Mouse (Mus musculus): ENCODE results near the gene Kmo. TPM values are rescaled to one million over a fixed set of nuclear protein-coding genes. Genes with fewer than 3 reads are reported as not detected.

Kmo gene
- polyA plus RNA-seq, 1 experiment from 2014 or later = 0.49 TPM

GRCm38 (mm10) chr1:175699796-175700195 lies 79.6 kb downstream of the Kmo start:
- DNase-seq (ENCODE audit: low spot score) (no peak), ATAC-seq (replicated peaks; ENCODE audit: low FRiP score, low read depth) (no peak)
- TF ChIP-seq CTCF (IDR thresholded peaks at IDR 0.05; ENCODE audit: low read depth) = no peak

DNA sequence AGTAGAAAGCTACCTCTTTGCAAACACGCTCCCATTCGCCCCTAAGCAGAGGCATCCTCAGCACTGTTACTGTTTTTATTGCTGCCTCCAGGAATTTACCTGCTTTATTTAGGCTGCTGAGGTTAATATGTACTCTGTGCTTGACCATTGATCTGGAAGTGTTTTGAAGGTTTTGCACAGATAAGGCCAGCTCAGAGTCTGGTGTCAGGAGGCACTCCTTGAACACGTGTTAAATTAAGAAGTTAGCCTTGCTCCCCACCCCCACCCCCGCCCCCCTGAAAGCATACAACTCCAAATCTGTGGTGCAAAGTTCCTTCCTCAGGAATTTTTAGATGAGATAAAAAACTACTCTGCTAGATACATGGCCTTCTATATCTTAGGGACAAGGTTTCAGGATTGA lies 81.0 kb downstream of the Kmo start:
- WGBS = 71% methylated on average over 4 of the region's 4 CpGs
- DNase-seq (ENCODE audit: low spot score) = no peak
- Histone ChIP-seq H3K4me2 (ENCODE audit: low read length) (no peak overlapping the region), H3K36me3 (ENCODE audit: insufficient read depth, low read length) (no peaks in the 10 kb centered on the region), H3K4me1 (replicated peaks; ENCODE audit: insufficient read depth, low read length) (no peaks in the 10 kb centered on the region), H3K27ac (no peak overlapping the region), H3K27me3 (ENCODE audit: insufficient read depth, low read length) (no peaks in the 10 kb centered on the region), H3K9me3 (replicated peaks; ENCODE audit: low read length) (no peaks in the 10 kb centered on the region), H3K4me3 (replicated peaks; ENCODE audit: low read depth, low read length) (no peak overlapping the region), H3K9ac (ENCODE audit: low read depth, low read length) (no peak overlapping the region)
- no peak for TF ChIP-seq CTCF (IDR thresholded peaks at IDR 0.05; ENCODE audit: low read depth)
- no peak for ATAC-seq (replicated peaks; ENCODE audit: low FRiP score, low read depth)

More at GRCm38 (mm10) chr1:175699796-175700195, 79.6 kb downstream of the Kmo start:
- Histone ChIP-seq H3K27ac (no peak overlapping the region), H3K27me3 (ENCODE audit: insufficient read depth, low read length) (no peaks in the 10 kb centered on the region), H3K4me3 (replicated peaks; ENCODE audit: low read depth, low read length) (no peak overlapping the region), H3K9me3 (replicated peaks; ENCODE audit: low read length) (no peaks in the 10 kb centered on the region), H3K4me1 (replicated peaks; ENCODE audit: insufficient read depth, low read length) (no peaks in the 10 kb centered on the region), H3K4me2 (ENCODE audit: low read length) (no peak overlapping the region), H3K36me3 (ENCODE audit: insufficient read depth, low read length) (no peaks in the 10 kb centered on the region), H3K9ac (ENCODE audit: low read depth, low read length) (no peak overlapping the region)
- WGBS = 23% methylated on average over 4 of the region's 4 CpGs

- H3K9me3 ChIP-seq (replicated peaks; ENCODE audit: low read length) = no peaks in the 10 kb centered on the region
- no peak for DNase-seq (ENCODE audit: low spot score)
- no peak overlapping the region for H3K4me2 ChIP-seq (ENCODE audit: low read length)
- no peak overlapping the region for H3K4me3 ChIP-seq (replicated peaks; ENCODE audit: low read depth, low read length)
- no peaks in the 10 kb centered on the region for H3K36me3 ChIP-seq (ENCODE audit: insufficient read depth, low read length)
- no peak for ATAC-seq (replicated peaks; ENCODE audit: low FRiP score, low read depth)
- no peak overlapping the region for H3K9ac ChIP-seq (ENCODE audit: low read depth, low read length)
- H3K27ac ChIP-seq = no peak overlapping the region
- H3K4me1 ChIP-seq (replicated peaks; ENCODE audit: insufficient read depth, low read length) = no peaks in the 10 kb centered on the region
- no peak for TF ChIP-seq CTCF (IDR thresholded peaks at IDR 0.05; ENCODE audit: low read depth)
- H3K27me3 ChIP-seq (ENCODE audit: insufficient read depth, low read length) = no peaks in the 10 kb centered on the region
- WGBS = 41% methylated on average over 5 of the region's 5 CpGs
Observed at GRCm38 (mm10) chr1:175707599-175707998, 87.4 kb downstream of the Kmo start.

DNA sequence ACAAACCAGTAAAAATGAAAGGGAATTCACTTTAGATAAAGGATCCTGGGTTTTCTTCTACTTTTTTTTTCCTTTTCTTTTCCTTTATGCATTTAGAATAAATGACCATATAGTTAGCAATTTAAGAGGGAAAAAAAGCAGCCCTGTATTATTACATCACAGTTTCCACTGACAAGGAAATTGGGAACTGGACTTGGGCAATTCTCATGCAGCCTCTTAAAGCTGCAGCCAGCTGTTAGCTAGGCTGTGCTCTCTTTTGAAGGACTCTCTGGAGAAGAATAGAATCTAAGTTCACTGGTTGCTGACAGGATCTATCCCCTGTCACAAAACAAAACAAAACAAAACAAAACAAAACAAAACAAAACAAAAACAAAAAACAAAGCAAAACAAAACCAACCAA lies 87.8 kb downstream of the Kmo start:
- Histone ChIP-seq H3K27me3 (ENCODE audit: insufficient read depth, low read length) (no peaks in the 10 kb centered on the region), H3K4me3 (replicated peaks; ENCODE audit: low read depth, low read length) (no peak overlapping the region), H3K4me2 (ENCODE audit: low read length) (no peak overlapping the region), H3K27ac (no peak overlapping the region), H3K36me3 (ENCODE audit: insufficient read depth, low read length) (no peaks in the 10 kb centered on the region), H3K4me1 (replicated peaks; ENCODE audit: insufficient read depth, low read length) (no peaks in the 10 kb centered on the region), H3K9ac (ENCODE audit: low read depth, low read length) (no peak overlapping the region), H3K9me3 (replicated peaks; ENCODE audit: low read length) (no peaks in the 10 kb centered on the region)
- DNase-seq (ENCODE audit: low spot score) = no peak
- no peak for TF ChIP-seq CTCF (IDR thresholded peaks at IDR 0.05; ENCODE audit: low read depth)
- ATAC-seq (replicated peaks; ENCODE audit: low FRiP score, low read depth) = no peak

Other genes starting within 250 kb of the Kmo start
- 0.40 and 0.53 TPM in 2 replicates for gene Rgs7, start 127.9 kb upstream of the Kmo start, polyA plus RNA-seq (2015; fragmentation: Nextera tagmentation; extraction: Ambion mirVana)
- 161 and 162 TPM in 2 replicates for gene Fh1, start 5.3 kb downstream of the Kmo start, polyA plus RNA-seq (2015; fragmentation: Nextera tagmentation; extraction: Ambion mirVana)
- gene Opn3, start 72.4 kb downstream of the Kmo start, polyA plus RNA-seq (2015; fragmentation: Nextera tagmentation; extraction: Ambion mirVana) = 10.3 and 10.5 TPM in 2 replicates
- 2.1 and 2.3 TPM in 2 replicates for gene Chml, start 72.5 kb downstream of the Kmo start, polyA plus RNA-seq (2015; fragmentation: Nextera tagmentation; extraction: Ambion mirVana)
- gene Wdr64, start 78.2 kb downstream of the Kmo start, polyA plus RNA-seq (2015; fragmentation: Nextera tagmentation; extraction: Ambion mirVana) = not detected in 2 replicates